Mouse (Mus musculus) hindbrain, embryonic 15.5 days (tissue): ENCODE measurements around the gene Vps4b. TPM values are rescaled to one million over a fixed set of nuclear protein-coding genes. Genes with fewer than 3 reads are reported as not detected.
"Not testable (repeated sequence)": the region's sequence is repeated elsewhere in the genome, so short reads cannot be mapped to it uniquely, and the experiment has no call there.

Experiments used
- ATAC-seq: fragments of 200-750 bp; cut with Nextera tagmentation; 2 replicates; pipeline ENCODE4 v1.8.0; 2017; ENCODE audit warnings: low read depth, moderate number of reproducible peaks, moderate TSS enrichment; ENCODE audit not compliant: low FRiP score
- H3K27ac ChIP-seq: fragments of 300-500 bp; sonication (generic); replicated peaks from 2 replicates; pipeline ENCODE4 v1.5.1; 2015; ENCODE audit warnings: mild to moderate bottlenecking, inconsistent platforms
- H3K27me3 ChIP-seq: fragments of 300-500 bp; sonication (generic); 2 replicates; pipeline ENCODE4 v1.6.1; 2015; ENCODE audit warnings: control low read depth, inconsistent platforms
- H3K36me3 ChIP-seq: fragments of 300-500 bp; sonication (generic); 2 replicates; pipeline ENCODE4 v1.6.1; 2015; ENCODE audit warnings: control low read depth, inconsistent platforms
- H3K4me1 ChIP-seq: fragments of 300-500 bp; sonication (generic); replicated peaks from 2 replicates; pipeline ENCODE4 v1.6.1; 2015; ENCODE audit warnings: control low read depth, inconsistent platforms
- H3K4me2 ChIP-seq: fragments of 300-500 bp; sonication (generic); 2 replicates; pipeline ENCODE4 v1.6.1; 2015; ENCODE audit warnings: moderate library complexity, mild to moderate bottlenecking, inconsistent platforms
- H3K4me3 ChIP-seq: fragments of 300-500 bp; sonication (generic); 2 replicates; pipeline ENCODE4 v1.5.1; 2015; ENCODE audit warnings: mild to moderate bottlenecking, inconsistent platforms
- H3K9ac ChIP-seq: fragments of 300-500 bp; sonication (generic); 2 replicates; pipeline ENCODE4 v1.6.1; 2015; ENCODE audit warnings: inconsistent platforms
- H3K9me3 ChIP-seq: fragments of 300-500 bp; sonication (generic); 2 replicates; pipeline ENCODE4 v1.6.1; 2016; ENCODE audit warnings: control low read depth, inconsistent platforms
- WGBS: fragments of 180-500 bp; shearing (Covaris S2); methylation state at CpG from one replicate; pipeline ENCODE4 v1.1.7; 2015; 5-methylcytosine and 5-hydroxymethylcytosine counted together
- polyA plus RNA-seq: library from polyadenylated mRNA; unstranded; fragments of >200 nt; fragmentation: Nextera tagmentation; extraction: Ambion mirVana; gene quantifications from 2 replicates; pipeline ENCODE4 v1.2.1, GENCODE M21; 2015

Vps4b gene
- polyA plus RNA-seq, 1 experiment from 2014 or later, result 34.7 TPM

DNA sequence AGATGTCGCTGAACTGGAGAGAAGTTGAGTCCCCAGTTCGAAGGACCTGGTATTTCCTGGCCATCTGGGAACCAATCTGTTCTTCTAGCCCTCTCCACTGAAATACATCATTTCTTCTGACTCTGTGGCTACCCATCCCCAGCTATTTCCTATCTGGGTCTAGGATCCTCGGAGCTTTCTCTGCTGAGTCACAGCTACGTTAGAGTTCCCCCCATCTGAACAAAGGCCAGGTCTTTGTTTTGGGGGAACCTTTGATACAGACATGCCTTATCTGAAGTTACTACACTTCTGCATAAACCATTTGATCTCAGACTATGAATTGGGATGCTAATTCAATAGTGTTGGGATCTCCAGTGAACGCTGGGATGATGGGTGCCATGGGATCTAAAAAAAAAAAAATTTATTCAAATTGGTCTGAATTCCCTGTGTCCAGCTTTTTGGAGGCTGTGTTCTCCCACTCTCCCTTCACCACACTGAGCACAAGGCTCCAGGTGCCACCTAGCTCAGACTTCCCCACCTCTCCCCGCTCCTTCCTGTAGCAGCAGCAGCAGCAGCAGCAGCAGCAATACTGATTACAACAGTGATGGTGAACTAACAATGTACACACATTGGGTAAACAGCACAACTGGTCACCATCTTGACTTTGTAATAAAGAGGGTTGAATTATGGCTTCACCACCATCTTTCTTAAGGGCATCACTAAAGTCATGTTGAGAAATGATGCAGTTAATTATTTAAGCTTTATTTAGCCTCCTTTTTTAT lies 47.8 kb downstream of the Vps4b start:
- Histone ChIP-seq H3K4me1 (no peaks in the 10 kb centered on the region), H3K4me2 (no peak overlapping the region), H3K4me3 (no peak overlapping the region), H3K9me3 (no peaks in the 10 kb centered on the region), H3K36me3 (peaks cover 30% of the 10 kb centered on the region), H3K27ac (no peak overlapping the region), H3K9ac (no peak overlapping the region), H3K27me3 (no peaks in the 10 kb centered on the region)
- ATAC-seq, result no peak
- 95% methylated on average over 6 of the region's 6 CpGs for WGBS

DNA sequence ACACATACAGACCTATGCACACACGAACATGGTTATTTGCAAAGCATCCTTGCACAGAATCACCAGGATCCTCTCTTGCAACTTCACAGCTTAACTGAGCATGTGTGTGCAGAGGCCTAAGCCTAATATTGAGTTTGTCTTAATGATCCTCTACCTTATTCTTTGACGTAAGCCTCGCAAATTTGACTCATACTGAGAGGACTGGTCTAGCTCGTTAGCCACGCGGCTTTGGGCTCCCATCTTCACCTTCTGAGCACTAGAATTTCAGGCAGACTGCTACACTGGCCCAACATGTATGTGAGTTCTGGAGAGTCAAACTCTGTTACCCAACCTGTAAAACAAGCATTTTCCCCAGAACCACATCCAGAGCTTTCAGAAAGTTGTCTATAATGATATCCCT lies 53.5 kb downstream of the Vps4b start:
- Histone ChIP-seq H3K9ac (no peak overlapping the region), H3K27me3 (no peaks in the 10 kb centered on the region), H3K27ac (no peak overlapping the region), H3K4me3 (no peak overlapping the region), H3K4me1 (no peaks in the 10 kb centered on the region), H3K36me3 (peaks cover 46% of the 10 kb centered on the region), H3K4me2 (no peak overlapping the region), H3K9me3 (no peaks in the 10 kb centered on the region)
- ATAC-seq, result no peak
- 93% methylated on average over 6 of the region's 6 CpGs for WGBS

DNA sequence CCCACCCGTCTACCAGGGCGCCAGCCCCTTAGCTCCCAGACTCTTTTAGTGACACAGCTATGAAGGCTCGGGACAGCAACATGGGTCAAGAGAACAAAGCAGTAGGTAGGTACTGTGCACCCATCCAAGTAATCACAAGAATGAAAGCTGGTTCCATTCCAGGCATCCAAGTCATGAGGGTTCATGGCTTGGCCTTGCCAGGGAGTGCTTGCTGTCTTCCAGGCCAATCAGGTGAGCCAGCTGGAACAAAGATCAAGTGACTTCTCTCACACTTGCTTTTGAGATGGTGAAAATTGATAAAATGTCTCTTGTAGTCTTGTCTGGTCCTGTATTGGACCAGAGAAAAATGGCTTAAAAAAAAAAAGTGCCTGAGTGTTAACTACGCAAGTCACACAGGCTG lies 55.8 kb downstream of the Vps4b start:
- ATAC-seq, result no peak
- Histone ChIP-seq H3K4me2 (no peak overlapping the region), H3K4me1 (no peaks in the 10 kb centered on the region), H3K27me3 (no peaks in the 10 kb centered on the region), H3K9ac (no peak overlapping the region), H3K27ac (no peak overlapping the region), H3K36me3 (peaks cover 27% of the 10 kb centered on the region), H3K4me3 (no peak overlapping the region), H3K9me3 (no peaks in the 10 kb centered on the region)
- WGBS, result 96% methylated on average over 4 of the region's 4 CpGs

DNA sequence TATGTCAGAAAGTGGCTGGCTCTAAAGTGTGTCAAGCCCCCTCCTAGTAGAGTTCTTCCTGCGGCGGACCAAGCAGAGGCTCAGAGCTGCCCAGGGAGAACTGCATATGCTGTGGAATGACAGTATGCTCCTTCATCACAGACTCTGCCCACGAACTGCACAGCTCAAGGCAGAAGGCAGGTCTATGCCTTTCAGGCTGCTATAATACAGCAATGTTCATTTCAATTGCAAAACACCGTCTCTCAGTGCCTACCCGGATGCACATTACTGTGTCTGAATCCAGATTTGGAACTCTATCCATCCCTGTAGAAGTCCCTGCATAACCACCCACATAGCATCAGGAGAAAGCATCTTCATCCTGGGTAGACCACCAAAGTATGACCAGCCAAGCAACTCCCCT lies 56.7 kb downstream of the Vps4b start:
- H3K27ac ChIP-seq, result no peak overlapping the region
- H3K9me3 ChIP-seq, result no peaks in the 10 kb centered on the region
- WGBS, result 98% methylated on average over 5 of the region's 5 CpGs
- no peaks in the 10 kb centered on the region for H3K27me3 ChIP-seq
- ATAC-seq, result no peak
- H3K36me3 ChIP-seq, result peaks cover 22% of the 10 kb centered on the region
- no peaks in the 10 kb centered on the region for H3K4me1 ChIP-seq
- H3K4me3 ChIP-seq, result no peak overlapping the region
- no peak overlapping the region for H3K9ac ChIP-seq
- H3K4me2 ChIP-seq, result no peak overlapping the region

DNA sequence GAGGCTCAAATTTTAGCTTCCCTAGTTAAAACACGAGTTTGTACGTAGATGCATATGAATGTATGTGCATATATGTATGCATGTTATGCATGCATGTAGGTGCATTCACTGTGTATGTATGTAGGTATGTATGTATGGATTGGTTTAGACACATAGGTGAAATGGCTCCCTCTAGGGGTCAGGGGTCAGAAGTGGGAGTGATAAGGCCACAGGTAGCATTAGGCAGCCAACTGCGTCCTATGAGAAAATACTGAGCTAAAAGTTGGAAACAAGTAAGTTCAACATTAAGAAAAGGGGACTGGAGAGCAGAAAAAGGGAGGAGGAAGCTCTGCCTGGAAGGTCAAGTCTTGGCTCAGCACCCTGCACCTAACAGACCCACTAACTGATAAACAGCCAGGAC lies 58.4 kb downstream of the Vps4b start:
- Histone ChIP-seq H3K4me3 (no peak overlapping the region), H3K9ac (no peak overlapping the region), H3K27ac (no peak overlapping the region), H3K36me3 (peaks cover 30% of the 10 kb centered on the region), H3K4me1 (no peaks in the 10 kb centered on the region), H3K4me2 (no peak overlapping the region), H3K9me3 (no peaks in the 10 kb centered on the region), H3K27me3 (no peaks in the 10 kb centered on the region)
- ATAC-seq, result no peak
- WGBS, result 88% methylated on average over 3 of the region's 3 CpGs

DNA sequence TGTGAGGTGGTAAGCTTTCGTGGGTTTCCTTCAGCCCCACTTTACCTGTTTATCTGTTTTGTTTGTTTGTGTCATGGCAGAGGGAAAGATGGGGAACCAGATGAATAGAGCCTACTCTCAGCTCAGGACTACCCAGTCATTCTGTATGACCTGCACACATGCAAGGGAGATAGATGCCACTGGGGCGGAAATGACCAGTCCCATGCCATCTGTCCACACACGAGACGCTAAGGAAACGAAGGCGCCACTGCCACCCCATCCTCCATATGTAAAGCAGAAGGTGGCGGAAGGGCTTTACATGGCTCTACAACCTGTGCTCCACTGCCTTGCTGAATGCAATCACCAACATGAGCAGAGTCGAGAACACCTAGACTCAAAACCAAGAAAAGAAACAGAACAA lies 60.3 kb downstream of the Vps4b start:
- Histone ChIP-seq H3K27me3 (no peaks in the 10 kb centered on the region), H3K4me1 (no peaks in the 10 kb centered on the region), H3K27ac (no peak overlapping the region), H3K9me3 (no peaks in the 10 kb centered on the region), H3K36me3 (peaks cover 17% of the 10 kb centered on the region), H3K4me3 (no peak overlapping the region), H3K9ac (no peak overlapping the region), H3K4me2 (no peak overlapping the region)
- WGBS, result 88% methylated on average over 8 of the region's 8 CpGs
- no peak for ATAC-seq

DNA sequence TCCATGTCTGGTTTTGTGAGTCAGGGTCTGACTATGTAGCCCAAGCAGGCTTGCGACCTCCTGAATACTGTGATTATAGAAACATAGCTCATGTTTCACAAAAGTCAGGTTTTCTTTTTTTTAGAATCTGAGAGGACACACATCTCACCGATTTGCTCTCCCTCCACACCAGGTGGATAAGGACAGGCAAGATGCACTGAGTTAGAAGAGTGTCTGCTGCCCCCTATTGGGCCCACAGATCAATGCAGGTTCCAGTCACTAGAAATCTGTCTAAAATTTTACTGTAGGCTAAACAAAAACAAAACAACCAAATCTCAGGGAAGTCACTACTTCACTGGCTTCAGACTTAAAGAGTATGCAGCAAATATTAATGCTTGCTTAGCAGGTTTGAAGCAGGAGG lies 60.9 kb downstream of the Vps4b start:
- Histone ChIP-seq H3K4me1 (no peaks in the 10 kb centered on the region), H3K9ac (no peak overlapping the region), H3K27me3 (no peaks in the 10 kb centered on the region), H3K4me3 (no peak overlapping the region), H3K27ac (no peak overlapping the region), H3K4me2 (no peak overlapping the region), H3K36me3 (peaks cover 12% of the 10 kb centered on the region; the same call in 1 of the 2 replicates), H3K9me3 (no peaks in the 10 kb centered on the region)
- no peak for ATAC-seq
- WGBS, result 66% methylated on average over 2 of the region's 2 CpGs

DNA sequence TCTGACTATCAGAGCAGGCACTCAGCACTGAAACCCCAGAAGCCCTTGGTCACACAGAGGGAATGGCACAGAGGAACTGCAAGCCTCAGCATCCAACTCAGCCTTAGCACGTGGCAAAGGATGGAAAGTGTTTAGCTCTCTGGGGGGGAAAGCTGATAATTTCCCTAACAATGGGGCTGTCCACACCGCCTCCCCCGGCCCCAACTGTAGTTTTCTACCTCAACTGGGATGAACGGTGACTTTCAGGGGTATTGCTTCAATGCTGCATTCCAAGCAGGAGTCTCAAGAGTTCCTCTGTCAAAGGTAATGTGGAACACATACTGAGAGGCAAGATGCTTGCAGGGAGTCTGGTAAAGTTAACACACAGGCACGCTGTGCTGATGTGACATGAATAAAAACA lies 74.5 kb downstream of the Vps4b start:
- Histone ChIP-seq H3K9ac (no peak overlapping the region), H3K27ac (no peak overlapping the region), H3K4me1 (no peaks in the 10 kb centered on the region; the same call in 1 of the 2 replicates), H3K36me3 (peaks cover 8% of the 10 kb centered on the region), H3K4me3 (no peak overlapping the region), H3K27me3 (0 out of 2 replicates have a peak, but pooled peaks cover under 1% of the 10 kb centered on the region), H3K9me3 (no peaks in the 10 kb centered on the region), H3K4me2 (no peak overlapping the region)
- WGBS, result 15% methylated on average over 5 of the region's 5 CpGs
- no peak for ATAC-seq

DNA sequence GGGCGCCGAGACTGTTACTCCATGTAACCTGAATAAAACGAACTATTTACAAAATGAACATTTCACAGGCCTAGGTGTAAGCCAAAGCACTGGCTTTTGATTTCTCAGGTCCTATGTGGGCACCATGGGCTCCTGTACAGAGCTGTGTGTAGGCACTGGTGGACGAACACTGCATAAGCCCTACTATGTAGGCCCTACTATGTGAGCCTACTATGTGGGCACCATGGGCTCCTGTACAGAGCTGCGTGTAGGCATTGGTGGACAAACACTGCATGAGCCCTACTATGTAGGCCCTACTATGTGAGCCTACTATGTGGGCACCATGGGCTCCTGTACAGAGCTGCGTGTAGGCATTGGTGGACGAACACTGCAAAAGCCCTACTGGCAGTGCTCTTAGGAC lies 78.8 kb downstream of the Vps4b start:
- WGBS, result 79% methylated on average over 7 of the region's 7 CpGs
- H3K4me3 ChIP-seq, result not testable (repeated sequence)

DNA sequence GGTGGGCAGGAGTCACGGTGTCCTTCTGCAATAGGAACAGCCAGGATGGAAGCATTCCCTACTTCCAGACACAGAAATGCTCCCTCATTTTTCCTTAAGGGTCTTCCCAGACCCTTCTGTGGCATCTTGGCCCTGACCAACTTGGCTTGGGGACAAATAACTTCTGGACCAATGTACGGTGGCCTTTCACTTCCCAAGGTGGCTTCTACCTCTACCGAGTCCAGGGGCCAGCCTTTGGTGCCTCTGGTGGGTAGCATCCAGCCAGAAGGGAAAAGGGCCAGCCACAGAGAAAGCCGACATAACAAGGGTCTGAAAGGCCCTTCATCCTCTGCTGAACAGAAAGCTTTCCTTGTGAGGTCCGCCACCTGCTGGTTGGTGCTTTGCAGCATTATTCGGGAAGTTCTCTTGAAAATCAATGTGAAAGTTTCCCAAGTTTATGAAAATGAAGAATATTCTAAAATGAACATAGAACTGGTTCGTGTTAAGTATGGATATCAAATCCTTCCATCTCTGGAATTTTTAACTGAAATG lies 79.4 kb downstream of the Vps4b start:
- Histone ChIP-seq H3K9me3 (no peaks in the 10 kb centered on the region), H3K4me3 (no peak overlapping the region), H3K4me2 (no peak overlapping the region), H3K27me3 (0 out of 2 replicates have a peak, but pooled peaks cover 3% of the 10 kb centered on the region), H3K36me3 (no peaks in the 10 kb centered on the region), H3K27ac (no peak overlapping the region), H3K9ac (no peak overlapping the region), H3K4me1 (peaks cover 16% of the 10 kb centered on the region)
- 32% methylated on average over 7 of the region's 7 CpGs for WGBS
- ATAC-seq, result no peak

More for the DNA sequence above, 78.8 kb downstream of the Vps4b start:
- not testable (repeated sequence) for H3K36me3 ChIP-seq, H3K4me1 ChIP-seq, H3K9me3 ChIP-seq, H3K4me2 ChIP-seq, H3K27me3 ChIP-seq, H3K27ac ChIP-seq, H3K9ac ChIP-seq, ATAC-seq

DNA sequence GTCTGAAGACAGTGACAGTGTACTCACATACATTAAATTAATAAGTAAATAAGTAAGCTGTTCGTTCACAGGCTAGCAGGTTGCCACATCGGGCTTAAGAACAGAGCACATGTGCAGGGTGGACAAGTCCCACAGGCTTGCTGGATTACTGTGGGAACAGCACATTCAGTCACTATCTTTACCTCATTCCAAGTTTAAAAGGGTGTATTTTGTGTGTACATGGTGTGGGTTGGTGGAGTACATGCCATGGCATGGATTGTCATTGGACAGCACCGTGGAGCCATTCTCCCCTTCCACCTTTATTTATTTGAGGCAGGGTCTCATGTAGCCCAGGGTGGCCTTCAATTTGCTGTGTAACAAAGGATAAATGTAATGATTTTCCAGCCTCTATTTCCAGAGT lies 80.4 kb downstream of the Vps4b start:
- H3K4me3 ChIP-seq, result no peak overlapping the region
- H3K27ac ChIP-seq, result no peak overlapping the region
- 0 out of 2 replicates have a peak, but pooled peaks cover 3% of the 10 kb centered on the region for H3K27me3 ChIP-seq
- no peak overlapping the region for H3K9ac ChIP-seq
- peaks cover 26% of the 10 kb centered on the region for H3K4me1 ChIP-seq
- H3K4me2 ChIP-seq, result no peak overlapping the region
- H3K9me3 ChIP-seq, result no peaks in the 10 kb centered on the region
- 91% methylated on average over 3 of the region's 3 CpGs for WGBS
- no peak for ATAC-seq
- H3K36me3 ChIP-seq, result no peaks in the 10 kb centered on the region

DNA sequence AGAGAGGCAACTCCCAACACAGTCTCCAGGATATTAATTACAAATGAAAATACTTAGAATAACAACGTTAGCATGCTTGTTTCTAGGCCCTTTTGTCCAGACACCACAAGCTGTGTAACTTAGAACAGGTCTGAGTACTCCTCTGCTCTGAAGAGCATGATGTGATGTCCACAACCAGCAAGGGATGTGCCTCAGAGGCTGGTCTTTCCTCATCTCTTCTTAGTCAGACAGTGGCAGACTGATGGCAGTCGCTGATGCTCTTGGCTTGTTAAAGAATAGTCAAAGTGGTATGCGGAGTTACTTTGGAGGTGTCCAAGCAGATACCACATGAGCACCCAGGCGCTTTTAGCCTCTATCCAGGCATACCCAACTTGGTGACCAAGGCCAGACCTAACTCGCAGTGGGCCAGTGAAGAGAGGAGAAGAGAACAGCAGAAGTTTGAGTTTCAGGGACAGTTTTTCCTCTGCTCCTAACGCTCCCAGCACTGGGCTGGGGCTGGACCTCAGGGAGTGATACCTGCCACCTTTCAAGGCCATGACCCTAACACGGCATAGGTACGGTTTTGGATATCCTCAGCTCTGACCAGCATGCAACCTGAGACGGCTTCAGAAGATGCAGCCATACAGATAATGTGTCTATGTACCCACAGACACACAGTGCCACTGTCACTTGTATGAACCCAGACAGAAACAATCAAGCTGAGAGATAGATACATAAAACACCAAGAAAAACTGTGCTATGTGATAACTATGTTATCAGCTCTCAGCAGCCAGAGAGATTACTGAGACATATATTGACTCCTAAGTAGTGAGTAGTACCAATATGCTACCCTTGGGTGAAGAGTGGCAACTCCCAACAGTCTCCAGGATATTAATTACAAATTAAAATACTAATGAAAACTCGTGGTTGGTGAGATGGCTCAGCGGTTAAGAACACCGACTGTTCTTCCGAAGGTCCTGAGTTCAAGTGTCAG lies 81.1 kb downstream of the Vps4b start:
- Histone ChIP-seq H3K9ac (peak overlapping the region; percentile 97; the same call in 1 of the 2 replicates), H3K9me3 (no peaks in the 10 kb centered on the region), H3K36me3 (no peaks in the 10 kb centered on the region), H3K4me1 (peaks cover 26% of the 10 kb centered on the region), H3K4me2 (peak overlapping the region; percentile 99), H3K4me3 (0 out of 2 replicates have a peak overlapping the region, but pooled peaks have one; percentile 70), H3K27ac (peak overlapping the region; percentile 97), H3K27me3 (0 out of 2 replicates have a peak, but pooled peaks cover 3% of the 10 kb centered on the region)
- 86% methylated on average over 13 of the region's 13 CpGs for WGBS
- no peak for ATAC-seq
